Mouse (Mus musculus): ENCODE measurements at regions not wholly inside any gene's neighbourhood (a gene's known extent, or its start where the extent isn't known, plus 50 kb on each side); places are given as distances from the start of the nearest gene placed in this dataset.
"Not testable (repeated sequence)": the region's sequence is repeated elsewhere in the genome, so short reads cannot be mapped to it uniquely, and the experiment has no call there.

DNA sequence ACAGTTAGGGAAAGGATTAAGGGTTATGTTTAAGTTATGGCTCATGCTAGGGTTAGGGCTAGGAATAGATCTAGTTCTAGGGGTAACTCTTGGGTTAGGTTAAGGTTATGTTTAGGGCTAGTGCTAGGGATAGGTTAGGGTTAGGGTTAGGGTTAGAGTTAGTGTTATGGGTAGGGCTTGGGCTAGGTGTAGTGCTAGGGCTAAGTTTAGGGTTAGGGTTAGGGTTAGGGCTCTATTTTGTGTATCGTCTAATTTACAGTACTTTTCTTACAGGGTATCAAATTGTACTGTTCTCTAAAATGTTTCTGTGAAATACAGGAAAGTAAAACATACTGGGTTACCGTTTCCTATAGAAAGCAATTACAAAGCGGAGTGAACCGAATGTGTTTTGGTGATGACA lies 64.8 kb downstream of the Ptchd3 start:
- H3K9me3 ChIP-seq, result no peaks in the 10 kb centered on the region
- no peaks in the 10 kb centered on the region for H3K4me1 ChIP-seq (replicated peaks)
- H3K36me3 ChIP-seq, result no peaks in the 10 kb centered on the region
- H3K27ac ChIP-seq (replicated peaks), result no peak overlapping the region
- H3K4me3 ChIP-seq, result no peak overlapping the region
- no peak overlapping the region for H3K9ac ChIP-seq
- H3K27me3 ChIP-seq, result no peaks in the 10 kb centered on the region
- no peak overlapping the region for H3K4me2 ChIP-seq
- WGBS, result 94% methylated on average over 4 of the region's 4 CpGs
- ATAC-seq (ENCODE audit: low FRiP score, low read depth), result no peak

DNA sequence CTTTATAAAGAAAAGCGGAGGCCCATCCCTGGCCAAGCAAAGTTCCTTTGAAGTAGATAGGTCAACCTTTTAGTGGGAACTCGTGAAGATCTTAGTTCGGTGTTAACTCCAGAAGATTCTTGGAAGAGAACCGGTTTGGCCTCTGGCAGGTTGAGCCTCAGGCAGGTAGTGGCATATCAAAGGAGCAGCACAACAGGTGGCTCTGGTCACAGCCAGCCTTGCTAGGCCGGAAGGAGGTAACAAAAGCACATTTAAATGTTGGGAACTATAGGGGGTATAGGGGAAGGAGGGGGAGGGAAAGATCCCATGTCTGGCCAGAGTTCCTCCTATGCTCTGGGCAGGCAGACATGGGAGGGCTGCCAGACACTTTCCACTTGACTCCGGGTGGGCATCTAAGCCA lies 74.3 kb downstream of the Ptchd3 start:
- 77% methylated on average over 6 of the region's 6 CpGs for WGBS
- H3K9ac ChIP-seq; H3K4me2 ChIP-seq; H3K4me1 ChIP-seq (replicated peaks); H3K36me3 ChIP-seq; H3K9me3 ChIP-seq; H3K27me3 ChIP-seq; ATAC-seq (ENCODE audit: low FRiP score, low read depth); H3K27ac ChIP-seq (replicated peaks); H3K4me3 ChIP-seq: not testable (repeated sequence)

DNA sequence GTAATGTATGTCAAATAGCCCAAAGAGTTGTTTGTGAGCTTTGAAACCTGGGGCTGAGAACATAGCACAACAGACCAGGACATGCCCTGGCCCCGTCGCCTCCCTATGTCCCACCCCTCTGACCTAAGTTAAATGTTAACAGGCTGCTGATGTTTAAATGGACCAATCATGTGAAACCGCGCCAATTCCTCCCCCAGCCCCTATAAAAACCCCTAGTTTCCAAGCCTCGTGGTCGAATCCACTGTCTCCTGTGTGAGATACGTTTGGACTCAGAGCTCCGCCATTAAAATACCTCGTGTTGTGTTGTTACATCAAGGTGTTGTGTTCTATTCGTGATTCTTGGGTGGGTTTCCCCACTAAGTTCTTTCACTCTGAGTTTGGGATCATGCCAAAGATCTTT lies 94.6 kb downstream of the Ptchd3 start:
- peak overlapping the region; percentile 34; the same call in 1 of the 2 replicates for H3K4me2 ChIP-seq
- not testable (repeated sequence) for H3K9me3 ChIP-seq; H3K36me3 ChIP-seq; H3K9ac ChIP-seq; H3K4me1 ChIP-seq (replicated peaks); H3K27ac ChIP-seq (replicated peaks); H3K27me3 ChIP-seq; ATAC-seq (ENCODE audit: low FRiP score, low read depth); H3K4me3 ChIP-seq
- 93% methylated on average over 10 of the region's 10 CpGs for WGBS

DNA sequence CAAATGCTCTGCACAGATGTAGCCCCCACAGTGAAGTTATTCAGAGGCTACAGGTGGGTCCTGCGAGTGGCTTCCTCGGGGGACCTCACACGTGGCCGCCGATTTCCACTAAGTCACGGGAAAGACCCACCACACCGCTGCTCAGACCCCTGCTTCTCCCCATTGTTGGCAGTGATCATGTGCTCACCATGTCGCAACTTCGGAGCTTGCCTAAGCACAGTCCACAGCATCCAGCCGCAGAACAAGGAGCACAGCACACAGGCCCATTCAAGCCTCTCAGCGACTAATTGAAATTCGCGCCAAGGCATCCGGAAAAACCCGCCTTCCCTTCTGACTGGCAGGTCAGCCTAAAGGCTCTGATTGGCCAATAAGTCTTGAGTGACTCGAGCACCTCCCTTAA lies 95.0 kb downstream of the Ptchd3 start:
- H3K36me3 ChIP-seq; H3K27ac ChIP-seq (replicated peaks); H3K4me1 ChIP-seq (replicated peaks); H3K9me3 ChIP-seq; ATAC-seq (ENCODE audit: low FRiP score, low read depth); H3K4me3 ChIP-seq; H3K27me3 ChIP-seq; H3K9ac ChIP-seq: not testable (repeated sequence)
- H3K4me2 ChIP-seq, result peak overlapping the region; percentile 34
- WGBS, result 44% methylated on average over 16 of the region's 16 CpGs

DNA sequence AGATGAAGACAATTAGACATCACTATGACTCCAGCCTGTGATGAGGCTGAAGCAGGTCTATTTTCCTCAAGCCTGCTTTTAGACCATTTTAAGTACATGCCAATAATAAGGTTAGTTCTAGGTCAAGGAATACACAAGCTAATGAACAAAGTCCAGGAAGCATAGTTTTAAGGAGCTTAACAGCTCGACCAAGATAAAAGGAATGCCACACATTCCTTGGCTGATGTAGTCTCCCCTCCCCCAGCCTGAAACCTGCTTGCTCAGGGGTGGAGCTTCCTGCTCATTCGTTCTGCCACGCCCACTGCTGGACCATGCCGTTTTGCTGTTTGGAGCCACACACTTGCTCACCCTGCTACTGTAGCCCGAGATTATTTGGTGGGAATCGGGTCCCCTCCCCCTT lies 121.7 kb downstream of the Ptchd3 start:
- H3K27ac ChIP-seq (replicated peaks); H3K4me2 ChIP-seq; H3K36me3 ChIP-seq; H3K4me1 ChIP-seq (replicated peaks); H3K27me3 ChIP-seq; H3K4me3 ChIP-seq; H3K9me3 ChIP-seq; H3K9ac ChIP-seq; ATAC-seq (ENCODE audit: low FRiP score, low read depth): not testable (repeated sequence)
- 80% methylated on average over 6 of the region's 6 CpGs for WGBS

DNA sequence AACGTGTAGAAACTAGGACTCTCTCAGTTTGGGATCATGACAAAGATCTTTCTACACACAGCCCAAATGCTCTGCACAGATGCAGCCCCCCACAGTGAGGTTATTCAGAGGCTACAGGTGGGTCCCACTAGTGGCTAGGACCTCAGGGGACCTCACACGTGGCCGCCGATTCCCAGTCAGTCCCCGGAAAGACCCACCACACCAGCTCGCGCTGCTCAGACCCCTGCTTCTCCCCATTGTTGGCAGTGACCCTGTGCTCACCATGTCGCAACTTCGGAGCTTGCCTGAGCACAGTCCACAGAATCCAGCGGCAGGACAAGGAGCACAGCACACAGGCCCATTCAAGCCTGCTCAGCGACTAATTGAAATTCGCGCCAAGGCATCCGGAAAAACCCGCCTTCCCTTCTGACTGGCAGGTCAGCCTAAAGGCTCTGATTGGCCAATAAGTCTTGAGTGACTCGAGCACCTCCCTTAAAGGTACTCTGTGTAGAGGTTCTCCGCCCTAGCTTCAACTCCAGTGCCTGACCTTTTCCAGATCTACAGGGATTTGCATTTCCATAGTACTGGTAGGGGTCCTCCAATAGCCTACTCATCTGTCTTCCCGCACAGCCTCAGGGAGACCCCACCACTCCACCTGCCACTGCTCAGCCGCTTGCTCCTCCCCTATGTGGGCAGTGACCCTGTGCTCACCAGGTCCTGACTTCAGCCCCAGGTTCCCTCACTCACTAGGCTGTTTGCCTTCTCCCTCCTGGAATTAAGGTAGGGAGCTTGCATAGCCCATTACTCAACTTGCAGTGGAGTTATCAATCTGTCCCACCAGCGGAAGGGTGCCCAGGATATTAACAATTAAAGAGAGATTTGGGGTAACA lies 126.6 kb downstream of the Ptchd3 start:
- not testable (repeated sequence) for H3K27ac ChIP-seq (replicated peaks); H3K36me3 ChIP-seq; H3K4me1 ChIP-seq (replicated peaks); H3K9ac ChIP-seq; H3K4me3 ChIP-seq; ATAC-seq (ENCODE audit: low FRiP score, low read depth); H3K27me3 ChIP-seq; H3K9me3 ChIP-seq
- H3K4me2 ChIP-seq, result peak overlapping the region; percentile 49
- WGBS, result 10% methylated on average over 20 of the region's 20 CpGs

DNA sequence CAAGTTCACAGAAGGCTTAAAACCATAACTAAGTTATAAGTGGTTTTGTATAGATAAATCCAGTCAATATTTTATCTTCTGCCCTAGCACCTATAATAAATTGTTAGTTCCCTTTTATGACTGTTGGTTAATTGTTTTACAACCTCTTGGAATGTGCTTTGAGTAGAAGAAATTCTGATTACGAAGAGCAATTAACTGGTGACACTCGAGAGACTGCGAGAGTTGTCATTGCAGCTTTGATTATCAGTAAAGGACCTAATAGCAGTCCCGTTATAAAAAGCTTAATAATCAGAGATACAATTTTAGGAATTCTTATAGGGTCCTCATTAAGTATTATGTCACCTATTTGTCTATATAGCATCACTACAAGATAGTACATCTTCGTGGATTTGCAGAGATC lies 128.7 kb downstream of the Ptchd3 start:
- not testable (repeated sequence) for H3K4me2 ChIP-seq; H3K9me3 ChIP-seq; H3K4me3 ChIP-seq; H3K27ac ChIP-seq (replicated peaks); H3K4me1 ChIP-seq (replicated peaks); H3K36me3 ChIP-seq; ATAC-seq (ENCODE audit: low FRiP score, low read depth); H3K9ac ChIP-seq; H3K27me3 ChIP-seq
- 78% methylated on average over 5 of the region's 5 CpGs for WGBS

DNA sequence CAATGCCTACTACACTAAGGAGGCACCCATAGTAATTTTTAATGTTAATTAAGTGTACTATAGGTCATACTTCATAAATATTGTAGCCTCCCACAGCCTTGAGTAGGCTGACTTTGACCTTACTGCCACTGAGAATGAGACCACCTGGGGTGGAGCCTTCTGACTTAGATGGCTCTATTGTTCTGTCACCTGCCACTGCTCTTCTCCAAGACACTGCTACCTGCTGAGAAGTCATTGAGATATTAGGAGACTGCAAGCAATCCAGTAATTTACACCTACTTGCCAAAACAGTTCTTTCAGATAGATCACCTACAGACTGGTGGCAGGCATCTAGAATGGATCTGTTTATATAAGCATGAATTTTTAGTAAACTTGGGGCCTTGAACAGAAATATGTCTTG lies 134.1 kb downstream of the Ptchd3 start:
- H3K9me3 ChIP-seq; H3K27ac ChIP-seq (replicated peaks); ATAC-seq (ENCODE audit: low FRiP score, low read depth); H3K4me2 ChIP-seq; H3K9ac ChIP-seq; H3K4me1 ChIP-seq (replicated peaks); H3K27me3 ChIP-seq; H3K36me3 ChIP-seq; H3K4me3 ChIP-seq: not testable (repeated sequence)

DNA sequence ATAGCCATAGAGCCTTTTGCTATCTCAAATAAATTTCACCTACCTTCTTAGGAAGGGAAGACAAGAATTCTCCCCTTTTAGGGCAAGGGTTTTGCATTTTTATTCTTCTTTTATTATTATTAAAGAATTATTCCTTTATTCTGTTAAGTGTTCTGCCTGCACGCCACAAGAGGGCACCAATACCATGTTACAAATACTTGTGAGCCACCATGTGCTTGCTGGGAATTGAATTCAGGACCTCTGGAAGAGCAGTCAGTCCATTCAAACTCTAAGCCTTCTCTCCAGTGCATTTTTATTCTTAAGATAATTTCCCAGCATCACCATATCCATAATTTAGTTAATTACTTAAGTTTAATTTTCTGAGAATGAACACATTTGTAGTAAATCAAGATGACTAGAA lies 135.9 kb downstream of the Ptchd3 start:
- H3K4me2 ChIP-seq; H3K9me3 ChIP-seq; ATAC-seq (ENCODE audit: low FRiP score, low read depth); H3K27ac ChIP-seq (replicated peaks); H3K27me3 ChIP-seq; H3K4me3 ChIP-seq; H3K36me3 ChIP-seq; H3K9ac ChIP-seq; H3K4me1 ChIP-seq (replicated peaks): not testable (repeated sequence)
- 0% methylated on average over 1 of the region's 1 CpGs for WGBS
